Mouse (Mus musculus) limb, embryonic 10.5 days (tissue): Measurements from ENCODE around the gene Oit3. TPM values are rescaled to one million over a fixed set of nuclear protein-coding genes. Genes with fewer than 3 reads are reported as not detected.
A peak's percentile ranks its signal among the peaks of the same experiment; 100 is the strongest.

Experiments used
- DNase-seq: peaks from one replicate; pipeline ENCODE4 v3.0.0-alpha.2; 2017; ENCODE audit warnings: low spot score
- H3K27ac ChIP-seq: fragments of 300-500 bp; sonication (generic); 2 replicates; pipeline ENCODE4 v1.5.1; 2016; ENCODE audit warnings: mild to moderate bottlenecking
- H3K27me3 ChIP-seq: fragments of 300-500 bp; sonication (generic); 2 replicates; pipeline ENCODE4 v1.6.1; 2016; ENCODE audit warnings: low read depth, mild to moderate bottlenecking; ENCODE audit not compliant: poor library complexity, severe bottlenecking
- H3K36me3 ChIP-seq: fragments of 300-500 bp; sonication (generic); 2 replicates; pipeline ENCODE4 v1.6.1; 2016; ENCODE audit warnings: mild to moderate bottlenecking, moderate library complexity
- H3K4me1 ChIP-seq: fragments of 300-500 bp; sonication (generic); 2 replicates; pipeline ENCODE4 v1.6.1; 2016
- H3K4me3 ChIP-seq: fragments of 300-500 bp; sonication (generic); 2 replicates; pipeline ENCODE4 v1.5.1; 2016; ENCODE audit warnings: mild to moderate bottlenecking, moderate library complexity
- H3K9me3 ChIP-seq: fragments of 300-500 bp; sonication (generic); replicated peaks from 2 replicates; pipeline ENCODE4 v1.6.1; 2016; ENCODE audit warnings: mild to moderate bottlenecking
- WGBS: fragments of 180-500 bp; shearing (Covaris S2); methylation state at CpG from one replicate; pipeline ENCODE4 v1.1.7; 2016; 5-methylcytosine and 5-hydroxymethylcytosine counted together
- polyA plus RNA-seq: library from polyadenylated mRNA; unstranded; fragments of >200 nt; fragmentation: Nextera tagmentation; extraction: Ambion mirVana; gene quantifications from 2 replicates; pipeline ENCODE4 v1.2.1, GENCODE M21; 2016

Gene Oit3
- polyA plus RNA-seq = 0.84 and 0.88 TPM in 2 replicates

DNA sequence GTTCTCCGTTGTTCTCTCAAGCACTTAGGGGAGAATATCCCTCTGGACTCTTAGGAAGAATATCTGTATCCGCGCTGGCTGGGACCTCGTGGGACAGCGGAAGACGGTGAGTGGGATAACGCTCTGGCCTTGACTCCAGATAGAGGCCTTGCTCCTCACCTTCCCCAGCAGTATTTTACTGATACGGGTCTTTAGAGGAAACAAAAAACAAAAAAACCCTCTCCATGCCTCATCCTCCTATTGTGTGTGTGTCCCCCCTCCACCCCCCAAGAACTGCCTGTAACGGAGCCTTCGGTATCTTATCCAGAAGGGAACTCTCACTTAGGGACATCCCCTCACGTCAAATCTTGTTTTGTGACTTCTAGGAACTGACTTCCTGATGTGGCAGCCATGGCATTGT is at the start of gene Oit3:
Gene Oit3, minus strand, starts transcription at position 44 of the 400 bp plus-strand sequence.
- H3K27ac ChIP-seq = no peak within 1 kb of the TSS
- H3K9me3 ChIP-seq = no peaks in the 10 kb centered on the region
- WGBS = 92% methylated on average over 11 of the region's 11 CpGs
- H3K4me1 ChIP-seq = peaks cover 37% of the 10 kb centered on the region
- no peak within 1 kb of the TSS for H3K4me3 ChIP-seq
- H3K36me3 ChIP-seq = no peaks in the 10 kb centered on the region
- no peak for DNase-seq
- H3K27me3 ChIP-seq = no peaks in the 10 kb centered on the region

DNA sequence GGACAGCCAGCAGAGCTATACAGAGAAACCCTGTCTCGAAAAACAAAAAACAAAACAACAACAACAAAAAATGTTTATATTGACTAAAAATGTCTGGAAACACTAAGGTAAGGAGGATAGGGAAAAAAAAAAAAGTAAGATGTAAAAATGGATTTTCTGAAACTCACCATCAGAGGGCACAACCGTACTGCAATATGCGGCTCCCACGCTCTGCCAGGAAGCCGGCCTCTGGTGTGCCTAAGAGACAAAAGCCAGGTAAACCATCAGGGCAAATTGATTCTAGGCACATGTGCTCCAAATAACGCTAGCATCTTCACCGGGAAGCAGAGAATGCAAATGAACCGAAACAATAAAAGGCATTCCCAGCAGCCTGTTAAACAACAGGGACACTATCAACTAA is 49.3 kb upstream of the Oit3 start:
- H3K9me3 ChIP-seq = no peaks in the 10 kb centered on the region
- no peak for DNase-seq
- no peaks in the 10 kb centered on the region for H3K4me1 ChIP-seq
- H3K36me3 ChIP-seq = peaks cover 12% of the 10 kb centered on the region
- H3K27me3 ChIP-seq = no peaks in the 10 kb centered on the region
- no peak overlapping the region for H3K27ac ChIP-seq
- no peak overlapping the region for H3K4me3 ChIP-seq
- WGBS = 85% methylated on average over 8 of the region's 8 CpGs

DNA sequence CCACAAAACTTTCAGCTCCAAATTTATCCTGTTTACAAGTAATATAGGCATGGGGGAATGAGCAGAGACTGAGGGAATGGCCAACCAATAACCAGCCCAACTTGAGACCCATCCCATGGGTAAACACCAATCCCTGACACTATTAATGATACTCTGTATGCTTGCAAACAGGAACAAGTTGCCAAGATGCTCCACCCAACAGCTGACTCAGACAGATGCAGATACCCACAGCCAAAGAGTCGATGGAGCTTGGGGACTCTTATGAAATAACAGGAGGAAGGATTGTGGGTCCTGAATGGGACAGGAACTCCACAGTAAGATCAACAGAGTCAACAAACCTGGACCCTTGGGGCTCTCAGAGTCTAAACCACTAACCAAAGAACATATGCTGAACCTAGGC is 47.8 kb upstream of the Oit3 start:
- H3K36me3 ChIP-seq = peaks cover 12% of the 10 kb centered on the region
- 0 out of 2 replicates have a peak, but pooled peaks cover 2% of the 10 kb centered on the region for H3K4me1 ChIP-seq
- H3K9me3 ChIP-seq = no peaks in the 10 kb centered on the region
- 100% methylated on average over 1 of the region's 1 CpGs for WGBS
- DNase-seq = no peak
- H3K27ac ChIP-seq = no peak overlapping the region
- no peaks in the 10 kb centered on the region for H3K27me3 ChIP-seq
- H3K4me3 ChIP-seq = no peak overlapping the region

DNA sequence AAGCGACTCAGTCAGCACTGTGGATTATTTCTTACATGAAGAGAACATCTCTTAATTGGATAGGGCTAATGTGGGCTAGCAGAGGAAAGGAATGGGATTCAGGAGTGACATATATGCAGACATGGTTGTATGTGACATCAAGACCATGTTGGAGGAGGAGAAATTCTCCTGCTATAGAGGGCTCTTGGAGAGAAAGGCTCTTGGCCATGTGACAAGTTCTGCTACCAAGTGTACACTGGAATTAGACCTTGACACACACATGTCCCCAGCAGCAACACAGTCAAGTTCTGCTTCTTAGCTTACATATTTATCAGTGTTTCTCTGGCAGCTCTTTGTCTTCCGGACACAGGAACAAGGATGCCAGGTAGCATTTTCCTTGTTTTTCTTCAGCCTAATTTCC is 45.8 kb upstream of the Oit3 start:
- no peaks in the 10 kb centered on the region for H3K9me3 ChIP-seq
- no peak overlapping the region for H3K27ac ChIP-seq
- no peaks in the 10 kb centered on the region for H3K27me3 ChIP-seq
- no peak overlapping the region for H3K4me3 ChIP-seq
- no peak for DNase-seq
- 0 out of 2 replicates have a peak, but pooled peaks cover 3% of the 10 kb centered on the region for H3K4me1 ChIP-seq
- peaks cover 12% of the 10 kb centered on the region for H3K36me3 ChIP-seq
- WGBS = 88% methylated on average over 2 of the region's 2 CpGs

DNA sequence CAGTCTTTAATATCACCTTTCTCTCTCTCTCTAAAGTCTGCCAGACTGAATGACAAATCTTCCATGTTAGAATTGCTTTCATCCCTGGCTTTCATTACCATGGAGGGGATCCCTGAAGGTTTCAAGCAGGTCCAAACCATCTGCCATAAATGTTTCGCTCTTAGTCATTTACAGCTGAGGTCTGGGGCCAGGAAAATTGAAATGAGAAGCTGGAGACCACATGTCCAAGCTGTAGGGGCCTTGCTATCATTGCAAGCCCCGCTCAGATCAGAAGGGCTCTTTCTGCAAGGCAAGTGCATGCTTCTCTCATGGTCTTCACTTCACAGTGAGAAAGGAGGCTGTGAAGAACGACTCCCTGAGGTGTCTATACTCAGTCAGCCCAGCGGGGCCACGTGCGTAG is 42.7 kb upstream of the Oit3 start:
- DNase-seq = no peak
- 0 out of 2 replicates have a peak, but pooled peaks cover 3% of the 10 kb centered on the region for H3K4me1 ChIP-seq
- no peaks in the 10 kb centered on the region for H3K27me3 ChIP-seq

DNA sequence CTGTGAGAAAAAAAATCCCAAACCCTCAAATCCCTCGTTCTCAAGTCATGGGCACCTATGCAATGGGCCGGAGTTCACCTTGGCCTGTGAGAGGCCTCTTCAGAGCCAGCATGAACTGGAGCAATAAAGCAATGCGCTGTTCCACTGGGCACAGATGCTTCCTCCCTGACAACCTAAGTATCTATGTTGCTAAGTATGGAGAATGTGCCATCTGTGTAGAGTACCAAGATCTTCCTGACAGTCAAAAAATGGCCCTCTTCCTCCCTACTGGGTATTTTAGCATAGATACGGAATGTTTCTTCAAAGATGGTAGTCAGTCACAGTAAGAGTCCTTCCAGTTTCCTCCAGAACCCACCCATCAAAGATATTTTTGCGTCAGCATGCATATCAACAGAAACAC is 39.8 kb upstream of the Oit3 start:
- no peak for DNase-seq
- Histone ChIP-seq H3K27me3 (no peaks in the 10 kb centered on the region), H3K9me3 (no peaks in the 10 kb centered on the region), H3K4me1 (0 out of 2 replicates have a peak, but pooled peaks cover 3% of the 10 kb centered on the region), H3K4me3 (no peak overlapping the region), H3K36me3 (no peaks in the 10 kb centered on the region), H3K27ac (no peak overlapping the region)
- WGBS = 97% methylated on average over 5 of the region's 5 CpGs

More for the DNA sequence above, 42.7 kb upstream of the Oit3 start:
- no peaks in the 10 kb centered on the region for H3K9me3 ChIP-seq
- H3K36me3 ChIP-seq = no peaks in the 10 kb centered on the region; the same call in 1 of the 2 replicates
- H3K27ac ChIP-seq = no peak overlapping the region
- H3K4me3 ChIP-seq = no peak overlapping the region
- 86% methylated on average over 6 of the region's 6 CpGs for WGBS

DNA sequence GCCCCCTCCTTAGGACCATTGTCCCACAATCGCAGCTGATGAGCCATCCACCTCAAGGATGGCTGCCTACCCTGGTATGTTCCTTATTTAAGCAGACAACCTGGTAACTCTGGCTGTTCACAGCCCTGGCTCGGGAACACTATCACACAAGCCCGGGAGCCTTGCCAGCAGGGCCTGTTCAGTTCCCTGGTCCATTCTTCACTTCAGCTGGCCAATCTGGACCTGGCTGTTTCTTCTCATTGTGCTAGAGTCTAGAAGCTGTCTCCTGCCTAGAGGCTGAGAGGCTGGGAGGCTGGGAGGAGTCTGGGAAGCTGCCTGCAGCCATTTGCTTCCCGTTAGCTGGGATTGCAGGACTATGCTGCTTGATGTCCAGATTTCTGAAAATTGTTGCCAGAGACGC is 28.9 kb upstream of the Oit3 start:
- WGBS = 80% methylated on average over 5 of the region's 5 CpGs

DNA sequence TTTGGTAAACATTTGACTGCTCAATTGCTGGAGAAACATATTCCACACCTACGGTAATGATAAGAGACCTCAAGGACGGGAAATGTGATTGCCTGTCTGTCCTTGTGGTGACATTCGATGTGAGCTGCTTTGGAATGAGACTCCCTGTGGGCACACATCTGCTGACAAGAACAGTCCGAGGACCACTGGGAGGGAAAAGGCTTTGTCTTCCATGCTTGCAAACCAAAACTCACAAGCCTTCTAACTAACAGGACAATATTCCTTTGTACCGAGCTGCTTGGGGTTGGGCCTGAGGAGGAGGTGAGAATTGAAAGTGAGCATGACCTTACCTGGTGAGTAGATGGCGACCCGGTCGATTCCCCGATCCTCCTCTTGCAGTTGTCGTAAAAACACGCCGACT is 25.7 kb upstream of the Oit3 start:
- no peaks in the 10 kb centered on the region for H3K27me3 ChIP-seq
- no peaks in the 10 kb centered on the region; the same call in 1 of the 2 replicates for H3K36me3 ChIP-seq
- DNase-seq = no peak
- WGBS = 88% methylated on average over 12 of the region's 12 CpGs
- H3K4me1 ChIP-seq = peaks cover 24% of the 10 kb centered on the region
- no peak overlapping the region for H3K27ac ChIP-seq
- H3K4me3 ChIP-seq = no peak overlapping the region
- H3K9me3 ChIP-seq = no peaks in the 10 kb centered on the region

More for the DNA sequence above, 28.9 kb upstream of the Oit3 start:
- H3K4me3 ChIP-seq = no peak overlapping the region
- H3K27me3 ChIP-seq = no peaks in the 10 kb centered on the region
- H3K36me3 ChIP-seq = no peaks in the 10 kb centered on the region
- no peak for DNase-seq
- no peaks in the 10 kb centered on the region for H3K9me3 ChIP-seq
- H3K4me1 ChIP-seq = peaks cover 23% of the 10 kb centered on the region
- H3K27ac ChIP-seq = 0 out of 2 replicates have a peak overlapping the region, but pooled peaks have one; percentile 23

DNA sequence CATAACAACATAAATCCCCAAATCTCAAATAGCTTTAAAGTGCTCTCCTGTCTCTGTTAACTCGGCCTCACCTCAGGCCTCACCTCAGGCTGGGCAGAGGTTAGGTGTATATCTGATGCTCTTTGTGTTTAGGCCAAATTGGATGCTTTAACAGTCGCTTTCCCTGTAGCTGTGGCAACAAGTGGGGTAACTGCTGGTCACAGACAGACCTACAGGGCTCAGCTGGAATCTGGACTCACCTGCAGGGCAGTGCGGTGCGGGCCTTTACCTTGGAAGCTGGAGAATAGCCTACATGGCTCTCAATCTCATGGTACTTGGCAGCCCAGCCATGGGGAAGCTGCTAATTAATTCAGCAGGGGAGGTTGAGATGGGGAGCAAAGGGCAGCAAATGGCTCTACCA is 25.0 kb upstream of the Oit3 start:
- Histone ChIP-seq H3K27ac (0 out of 2 replicates have a peak overlapping the region, but pooled peaks have one; percentile 10), H3K9me3 (no peaks in the 10 kb centered on the region), H3K27me3 (no peaks in the 10 kb centered on the region), H3K4me3 (no peak overlapping the region), H3K36me3 (no peaks in the 10 kb centered on the region; the same call in 1 of the 2 replicates), H3K4me1 (peaks cover 24% of the 10 kb centered on the region)
- WGBS = 60% methylated on average over 4 of the region's 4 CpGs
- DNase-seq = no peak

DNA sequence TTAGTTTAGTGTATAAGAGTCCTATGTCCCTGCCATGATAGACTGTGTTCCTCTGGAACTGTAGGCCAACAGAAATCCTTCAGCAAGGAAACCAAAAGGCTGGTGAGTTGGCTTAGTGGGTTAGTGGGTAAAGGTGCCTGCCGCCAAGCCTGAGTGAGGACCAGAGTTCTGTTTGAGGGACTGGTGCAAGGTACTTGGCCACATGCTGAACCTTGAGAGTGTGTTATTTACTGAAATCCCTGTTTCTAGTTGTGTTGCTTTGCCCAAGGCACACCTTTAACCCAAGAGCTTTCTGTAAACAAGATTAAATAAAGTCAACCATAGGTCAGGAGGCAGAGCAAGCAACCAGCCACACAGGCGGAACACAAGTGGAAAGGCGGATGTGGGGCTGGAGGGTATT is 24.0 kb upstream of the Oit3 start:
- no peaks in the 10 kb centered on the region for H3K9me3 ChIP-seq
- 81% methylated on average over 3 of the region's 3 CpGs for WGBS

DNA sequence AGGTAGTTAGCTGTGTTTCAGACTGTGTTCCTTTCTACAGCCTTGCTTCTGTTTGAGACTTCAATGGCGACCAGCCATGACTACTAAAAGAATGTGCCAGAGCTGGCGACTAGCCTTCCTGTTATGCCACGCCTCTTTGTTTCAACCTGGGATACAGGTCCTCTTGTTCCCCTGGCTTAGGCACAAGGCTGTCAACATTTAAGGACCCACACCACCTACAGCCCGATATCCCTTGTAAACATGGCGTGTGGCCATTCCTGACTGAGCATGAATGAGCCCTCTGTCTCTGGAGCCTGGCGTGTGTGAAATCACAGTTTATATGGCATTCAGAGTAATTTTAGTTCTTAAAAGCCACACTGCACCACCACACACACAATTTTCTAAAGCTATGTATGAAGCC is 20.7 kb upstream of the Oit3 start:
- WGBS = 94% methylated on average over 6 of the region's 6 CpGs
- H3K4me3 ChIP-seq = no peak overlapping the region
- H3K9me3 ChIP-seq = no peaks in the 10 kb centered on the region
- no peak for DNase-seq
- no peaks in the 10 kb centered on the region; the same call in 1 of the 2 replicates for H3K36me3 ChIP-seq
- no peaks in the 10 kb centered on the region for H3K27me3 ChIP-seq
- H3K4me1 ChIP-seq = peaks cover 23% of the 10 kb centered on the region
- H3K27ac ChIP-seq = no peak overlapping the region; the same call in 1 of the 2 replicates

More for the DNA sequence above, 24.0 kb upstream of the Oit3 start:
- no peak for DNase-seq
- Histone ChIP-seq H3K4me1 (peaks cover 26% of the 10 kb centered on the region), H3K27me3 (no peaks in the 10 kb centered on the region), H3K4me3 (no peak overlapping the region), H3K27ac (0 out of 2 replicates have a peak overlapping the region, but pooled peaks have one; percentile 4), H3K36me3 (no peaks in the 10 kb centered on the region; the same call in 1 of the 2 replicates)

DNA sequence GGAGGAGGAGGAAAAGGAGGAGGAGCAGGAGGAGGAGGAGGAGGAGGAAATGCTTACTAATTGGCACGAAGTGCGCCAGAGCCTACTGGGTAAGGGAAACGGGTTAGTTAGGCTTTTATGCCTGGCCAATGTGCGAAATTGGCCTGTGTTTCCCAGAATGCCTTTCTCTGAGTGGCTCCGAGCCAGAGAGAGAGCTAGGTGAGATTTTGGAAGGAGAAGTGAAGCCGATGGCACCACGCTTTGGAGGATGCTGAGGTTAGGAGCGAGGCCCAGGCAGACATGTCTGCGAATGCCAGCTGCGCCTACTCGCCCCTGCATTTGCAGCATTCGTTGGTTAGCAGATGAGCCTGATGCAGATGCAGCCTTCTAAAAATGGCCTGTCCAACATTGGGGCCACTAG is 18.2 kb upstream of the Oit3 start:
- no peak overlapping the region for H3K27ac ChIP-seq
- DNase-seq = no peak
- H3K36me3 ChIP-seq = no peaks in the 10 kb centered on the region; the same call in 1 of the 2 replicates
- WGBS = 90% methylated on average over 12 of the region's 12 CpGs
- 0 out of 2 replicates have a peak, but pooled peaks cover 3% of the 10 kb centered on the region for H3K4me1 ChIP-seq
- no peak overlapping the region for H3K4me3 ChIP-seq
- no peaks in the 10 kb centered on the region for H3K27me3 ChIP-seq
- no peaks in the 10 kb centered on the region for H3K9me3 ChIP-seq

DNA sequence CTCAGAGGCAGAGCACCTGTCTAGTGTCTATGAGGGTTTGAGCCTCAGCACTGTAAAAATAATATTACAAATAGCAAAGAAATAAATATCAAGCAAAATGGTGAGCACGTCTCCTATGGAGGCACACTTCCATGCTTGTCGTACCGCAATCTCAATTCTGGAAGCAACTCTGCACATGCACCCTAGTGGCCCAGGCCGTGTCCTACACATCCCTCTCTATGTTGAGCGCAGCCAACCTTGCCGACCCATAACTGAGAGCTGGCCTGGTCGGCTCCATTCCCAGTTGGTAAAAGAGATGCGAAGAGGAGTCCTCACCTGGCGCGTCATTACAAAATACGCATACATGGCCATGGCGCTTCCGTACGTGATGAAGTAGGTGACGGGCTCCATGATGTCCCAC is 13.1 kb upstream of the Oit3 start:
- DNase-seq = no peak
- H3K4me1 ChIP-seq = no peaks in the 10 kb centered on the region
- no peaks in the 10 kb centered on the region for H3K27me3 ChIP-seq
- H3K9me3 ChIP-seq = no peaks in the 10 kb centered on the region
- H3K27ac ChIP-seq = no peak overlapping the region
- H3K4me3 ChIP-seq = no peak overlapping the region
- WGBS = 97% methylated on average over 15 of the region's 15 CpGs
- H3K36me3 ChIP-seq = no peaks in the 10 kb centered on the region

DNA sequence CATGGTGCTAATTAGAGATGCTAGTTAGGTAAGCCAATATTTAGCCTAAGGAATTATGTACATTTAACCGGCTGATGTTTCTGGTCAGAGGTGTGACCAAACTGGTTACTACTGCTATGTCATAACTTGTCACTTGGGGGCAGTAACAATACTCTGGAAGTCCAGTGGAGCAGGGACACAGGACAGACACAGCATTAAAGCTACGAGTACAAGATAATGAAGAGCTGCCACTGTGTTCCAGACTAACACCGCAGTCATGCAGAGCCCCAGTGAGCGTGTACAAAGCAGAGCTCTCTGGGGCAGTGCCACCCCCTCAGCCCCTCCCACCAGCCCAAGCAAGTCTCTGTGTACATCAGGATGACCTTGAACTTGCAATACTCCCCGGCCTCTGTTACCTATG is 10.3 kb upstream of the Oit3 start:
- 70% methylated on average over 5 of the region's 5 CpGs for WGBS
- H3K36me3 ChIP-seq = no peaks in the 10 kb centered on the region
- H3K27ac ChIP-seq = no peak overlapping the region
- no peak overlapping the region for H3K4me3 ChIP-seq
- DNase-seq = no peak
- no peaks in the 10 kb centered on the region for H3K9me3 ChIP-seq
- H3K27me3 ChIP-seq = no peaks in the 10 kb centered on the region
- H3K4me1 ChIP-seq = no peaks in the 10 kb centered on the region
